Mouse (Mus musculus) heart, embryonic 13.5 days (tissue): Measurements from ENCODE around the gene Gm29666. TPM values are rescaled to one million over a fixed set of nuclear protein-coding genes. Genes with fewer than 3 reads are reported as not detected.
A peak's percentile ranks its signal among the peaks of the same experiment; 100 is the strongest.
"Not testable (repeated sequence)": the region's sequence is repeated elsewhere in the genome, so short reads cannot be mapped to it uniquely, and the experiment has no call there.

ENCODE experiments used
- ATAC-seq: fragments of 200-750 bp; cut with Nextera tagmentation; 2 replicates; pipeline ENCODE4 v1.8.0; 2017; ENCODE audit warnings: moderate TSS enrichment; ENCODE audit not compliant: insufficient number of reproducible peaks, low FRiP score, low TSS enrichment; ENCODE audit errors: extremely low read depth
- H3K27ac ChIP-seq: fragments of 300-500 bp; sonication (generic); replicated peaks from 2 replicates; pipeline ENCODE4 v1.5.1; 2015; ENCODE audit warnings: moderate library complexity, mild to moderate bottlenecking, inconsistent platforms
- H3K27me3 ChIP-seq: fragments of 300-500 bp; sonication (generic); replicated peaks from 2 replicates; pipeline ENCODE4 v1.6.1; 2015; ENCODE audit warnings: mild to moderate bottlenecking, inconsistent platforms
- H3K36me3 ChIP-seq: fragments of 300-500 bp; sonication (generic); 2 replicates; pipeline ENCODE4 v1.6.1; 2015; ENCODE audit warnings: mild to moderate bottlenecking, inconsistent platforms
- H3K4me1 ChIP-seq: fragments of 300-500 bp; sonication (generic); 2 replicates; pipeline ENCODE4 v1.6.1; 2015; ENCODE audit warnings: inconsistent platforms
- H3K4me2 ChIP-seq: fragments of 300-500 bp; sonication (generic); 2 replicates; pipeline ENCODE4 v1.6.1; 2015; ENCODE audit warnings: inconsistent platforms, mild to moderate bottlenecking, moderate library complexity
- H3K4me3 ChIP-seq: fragments of 300-500 bp; sonication (generic); 2 replicates; pipeline ENCODE4 v1.5.1; 2015; ENCODE audit warnings: moderate library complexity, mild to moderate bottlenecking, inconsistent platforms
- H3K9ac ChIP-seq: fragments of 300-500 bp; sonication (generic); 2 replicates; pipeline ENCODE4 v1.6.1; 2015; ENCODE audit warnings: inconsistent platforms, mild to moderate bottlenecking, moderate library complexity
- H3K9me3 ChIP-seq: fragments of 300-500 bp; sonication (generic); 2 replicates; pipeline ENCODE4 v1.6.1; 2016; ENCODE audit warnings: inconsistent platforms
- WGBS: fragments of 180-500 bp; shearing (Covaris S2); methylation state at CpG from one replicate; pipeline ENCODE4 v1.1.7; 2015; ENCODE audit warnings: mixed read lengths; 5-methylcytosine and 5-hydroxymethylcytosine counted together
- polyA plus RNA-seq: library from polyadenylated mRNA; unstranded; fragments of >200 nt; fragmentation: Nextera tagmentation; extraction: Ambion mirVana; gene quantifications from 2 replicates; pipeline ENCODE4 v1.2.1, GENCODE M21; 2015

Gene Gm29666
- polyA plus RNA-seq, 1 experiment from 2014 or later, result 0.56 TPM

DNA sequence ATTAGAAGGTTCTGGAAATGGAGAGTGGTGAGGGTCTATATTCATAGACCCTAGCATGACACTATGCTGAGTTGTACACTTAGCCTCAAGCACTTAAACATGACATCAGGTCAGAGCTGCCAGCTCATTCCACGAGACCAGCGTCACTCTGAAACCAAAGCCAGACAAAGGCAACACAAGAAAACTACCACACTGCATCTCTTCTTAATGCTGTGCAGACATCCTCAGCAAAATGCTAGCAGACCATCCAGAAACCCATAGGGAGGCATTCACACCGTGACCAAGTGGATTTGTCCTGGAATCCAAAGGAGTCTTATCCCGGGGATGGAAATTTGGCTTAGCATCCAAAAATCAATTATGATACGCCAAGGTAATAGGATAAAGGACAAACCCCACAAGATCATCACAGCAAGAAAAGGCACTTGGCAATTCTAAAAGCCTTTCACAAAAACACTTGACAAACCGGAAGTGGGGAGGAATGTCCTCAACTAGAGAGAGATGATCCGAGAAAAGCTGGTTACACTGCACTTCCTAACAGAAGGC, 15.9 kb downstream of the Gm29666 start:
- ATAC-seq, result no peak
- Histone ChIP-seq H3K36me3 (no peaks in the 10 kb centered on the region), H3K4me2 (no peak overlapping the region), H3K9me3 (no peaks in the 10 kb centered on the region), H3K4me1 (no peaks in the 10 kb centered on the region), H3K4me3 (no peak overlapping the region), H3K27me3 (no peaks in the 10 kb centered on the region), H3K27ac (no peak overlapping the region), H3K9ac (no peak overlapping the region)
- WGBS, result 64% methylated on average over 7 of the region's 7 CpGs

DNA sequence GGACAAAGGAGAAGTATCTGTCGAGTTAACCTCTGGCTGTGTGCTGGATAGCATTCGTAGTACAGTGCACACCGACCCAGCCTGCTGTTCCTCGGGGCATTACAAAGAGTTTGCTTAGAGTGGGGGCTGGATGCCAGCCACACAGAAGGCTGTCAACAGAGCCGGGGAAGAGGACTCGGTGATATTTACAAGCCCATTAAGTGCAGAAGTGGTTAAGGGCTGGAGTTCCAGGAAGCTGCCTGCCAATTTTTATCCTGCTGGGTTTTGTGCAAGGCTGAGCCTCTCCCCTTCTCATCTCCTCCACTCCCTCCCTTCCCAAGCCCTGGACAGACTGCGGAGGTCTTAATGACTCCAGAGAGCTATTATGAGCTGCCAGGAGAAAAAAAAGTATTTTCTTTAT, 21.8 kb downstream of the Gm29666 start:
- Histone ChIP-seq H3K27ac (no peak overlapping the region), H3K4me2 (peak overlapping the region; percentile 23; the same call in 1 of the 2 replicates), H3K27me3 (no peaks in the 10 kb centered on the region), H3K9me3 (no peaks in the 10 kb centered on the region), H3K9ac (no peak overlapping the region), H3K4me1 (peaks cover 14% of the 10 kb centered on the region), H3K36me3 (no peaks in the 10 kb centered on the region), H3K4me3 (no peak overlapping the region)
- no peak for ATAC-seq
- 15% methylated on average over 7 of the region's 7 CpGs for whole genome bisulfite sequencing

DNA sequence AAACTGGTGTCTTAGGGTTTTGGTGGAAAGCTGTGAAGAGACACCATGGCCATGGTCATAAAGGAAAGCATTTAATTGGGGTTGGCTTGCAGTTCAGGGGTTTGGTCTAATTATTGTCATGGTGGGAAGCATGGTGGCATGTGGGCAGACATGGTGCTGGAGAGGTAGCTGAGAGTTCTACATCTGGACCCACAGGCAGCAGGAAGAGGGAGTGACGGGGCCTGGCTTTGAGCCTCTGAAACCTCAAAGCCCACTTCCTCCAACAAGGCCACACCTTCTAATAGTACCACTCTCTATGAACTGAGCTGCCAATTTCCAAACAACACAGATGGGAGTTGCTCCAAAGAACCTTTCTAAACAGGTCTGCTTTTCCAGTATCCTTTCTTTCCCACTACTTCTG, 23.2 kb downstream of the Gm29666 start:
- no peaks in the 10 kb centered on the region for H3K9me3 ChIP-seq
- WGBS, result 70% methylated on average over 1 of the region's 1 CpGs

DNA sequence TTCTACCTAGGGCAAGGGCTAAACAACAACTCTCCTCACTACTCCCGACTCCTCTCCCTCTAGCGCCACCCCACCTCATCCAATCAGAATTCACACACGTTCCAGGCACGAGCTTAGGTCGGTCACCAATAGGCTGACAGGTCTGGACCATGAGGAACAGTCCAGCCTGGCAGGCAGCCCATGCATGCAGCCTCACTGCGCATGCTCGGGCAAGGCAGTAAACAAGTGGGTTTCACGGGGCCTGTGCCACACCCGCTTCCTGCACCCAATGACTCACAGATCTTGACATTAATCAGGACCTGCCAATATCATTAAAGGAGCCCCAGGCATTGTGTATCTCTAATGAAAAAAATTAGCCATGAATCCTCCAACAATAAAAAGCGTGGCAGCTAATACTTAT, 23.6 kb downstream of the Gm29666 start:
- H3K4me1 ChIP-seq, result peaks cover 14% of the 10 kb centered on the region
- H3K4me2 ChIP-seq, H3K27ac ChIP-seq, H3K27me3 ChIP-seq, H3K4me3 ChIP-seq, H3K36me3 ChIP-seq, H3K9me3 ChIP-seq, H3K9ac ChIP-seq, ATAC-seq: not testable (repeated sequence)
- WGBS, result 62% methylated on average over 10 of the region's 10 CpGs

More for the DNA sequence above, 23.2 kb downstream of the Gm29666 start:
- no peak overlapping the region for H3K4me3 ChIP-seq
- no peaks in the 10 kb centered on the region for H3K36me3 ChIP-seq
- no peak overlapping the region for H3K9ac ChIP-seq
- H3K27ac ChIP-seq, result no peak overlapping the region
- no peak for ATAC-seq
- peaks cover 14% of the 10 kb centered on the region for H3K4me1 ChIP-seq
- H3K27me3 ChIP-seq, result no peaks in the 10 kb centered on the region; the same call in 1 of the 2 replicates
- no peak overlapping the region for H3K4me2 ChIP-seq

DNA sequence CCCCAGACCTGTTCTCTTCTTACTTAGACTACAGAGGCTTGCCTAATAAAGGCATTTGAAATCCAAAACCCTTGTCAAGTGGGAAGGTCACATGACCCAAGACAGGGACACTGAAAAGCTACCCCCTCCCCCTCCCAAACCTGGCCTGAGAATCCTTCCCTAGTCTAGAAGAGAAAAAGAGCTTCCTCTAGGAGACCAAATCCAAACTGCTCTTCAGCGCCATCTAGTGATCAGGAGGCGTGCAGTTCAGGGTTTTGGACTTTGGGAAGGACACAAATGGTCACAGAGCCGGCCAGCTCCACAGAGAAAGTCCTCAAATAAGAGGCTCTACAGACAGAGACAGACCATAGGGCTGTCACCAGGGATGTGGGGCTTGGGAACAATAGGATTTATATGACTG, 28.2 kb downstream of the Gm29666 start:
- Histone ChIP-seq H3K4me1 (no peaks in the 10 kb centered on the region), H3K9me3 (no peaks in the 10 kb centered on the region), H3K27ac (no peak overlapping the region), H3K27me3 (no peaks in the 10 kb centered on the region; the same call in 1 of the 2 replicates), H3K36me3 (no peaks in the 10 kb centered on the region), H3K9ac (no peak overlapping the region), H3K4me3 (no peak overlapping the region), H3K4me2 (no peak overlapping the region)
- 0% methylated on average over 3 of the region's 3 CpGs for WGBS
- ATAC-seq, result no peak

DNA sequence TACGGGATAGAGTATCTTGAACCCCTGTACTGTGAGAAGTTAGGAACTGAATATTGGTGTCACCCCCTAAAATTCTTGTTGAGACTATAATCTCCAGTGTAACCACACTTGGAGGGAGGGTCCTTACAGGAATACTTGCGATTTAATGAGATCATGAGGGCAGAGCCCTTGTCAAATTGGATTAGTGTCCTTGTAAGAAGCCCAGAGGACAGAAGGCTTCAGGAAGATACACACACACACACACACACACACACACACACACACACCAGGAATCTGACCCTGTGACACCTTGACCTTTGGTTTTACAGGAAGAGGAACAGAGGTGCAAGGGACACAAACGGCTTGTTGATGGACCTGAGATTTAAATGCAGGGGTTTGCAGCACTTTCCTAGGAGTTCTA, 28.6 kb downstream of the Gm29666 start:
- Histone ChIP-seq H3K9me3 (no peaks in the 10 kb centered on the region), H3K27me3 (no peaks in the 10 kb centered on the region; the same call in 1 of the 2 replicates), H3K4me2 (no peak overlapping the region), H3K36me3 (no peaks in the 10 kb centered on the region), H3K4me1 (no peaks in the 10 kb centered on the region), H3K9ac (no peak overlapping the region), H3K27ac (no peak overlapping the region), H3K4me3 (no peak overlapping the region)
- ATAC-seq, result no peak
- 46% methylated on average over 3 of the region's 3 CpGs for WGBS

DNA sequence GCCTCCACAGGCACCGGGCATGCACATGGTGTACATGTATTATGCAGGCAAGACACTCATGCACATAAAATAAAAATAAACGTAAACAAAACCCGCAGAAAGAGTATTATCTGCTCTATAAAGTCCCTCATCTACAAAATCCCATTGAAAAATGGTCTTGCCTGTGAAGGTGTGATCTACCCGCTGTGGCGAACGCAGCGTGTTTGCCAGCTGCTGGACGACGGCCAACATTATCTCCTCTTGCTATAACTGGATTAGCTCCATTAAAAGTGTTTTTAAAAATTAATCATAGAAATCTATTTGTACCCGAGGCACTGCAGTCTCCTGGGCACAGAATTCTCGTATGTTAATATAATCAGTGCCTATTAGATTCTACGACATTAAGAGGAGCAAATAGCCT, 31.8 kb downstream of the Gm29666 start:
- no peak overlapping the region for H3K4me2 ChIP-seq
- no peak overlapping the region for H3K27ac ChIP-seq
- H3K36me3 ChIP-seq, result no peaks in the 10 kb centered on the region
- no peak overlapping the region for H3K9ac ChIP-seq
- WGBS, result 72% methylated on average over 12 of the region's 12 CpGs
- H3K4me3 ChIP-seq, result no peak overlapping the region
- ATAC-seq, result no peak
- H3K4me1 ChIP-seq, result no peaks in the 10 kb centered on the region
- no peaks in the 10 kb centered on the region; the same call in 1 of the 2 replicates for H3K27me3 ChIP-seq
- H3K9me3 ChIP-seq, result no peaks in the 10 kb centered on the region

DNA sequence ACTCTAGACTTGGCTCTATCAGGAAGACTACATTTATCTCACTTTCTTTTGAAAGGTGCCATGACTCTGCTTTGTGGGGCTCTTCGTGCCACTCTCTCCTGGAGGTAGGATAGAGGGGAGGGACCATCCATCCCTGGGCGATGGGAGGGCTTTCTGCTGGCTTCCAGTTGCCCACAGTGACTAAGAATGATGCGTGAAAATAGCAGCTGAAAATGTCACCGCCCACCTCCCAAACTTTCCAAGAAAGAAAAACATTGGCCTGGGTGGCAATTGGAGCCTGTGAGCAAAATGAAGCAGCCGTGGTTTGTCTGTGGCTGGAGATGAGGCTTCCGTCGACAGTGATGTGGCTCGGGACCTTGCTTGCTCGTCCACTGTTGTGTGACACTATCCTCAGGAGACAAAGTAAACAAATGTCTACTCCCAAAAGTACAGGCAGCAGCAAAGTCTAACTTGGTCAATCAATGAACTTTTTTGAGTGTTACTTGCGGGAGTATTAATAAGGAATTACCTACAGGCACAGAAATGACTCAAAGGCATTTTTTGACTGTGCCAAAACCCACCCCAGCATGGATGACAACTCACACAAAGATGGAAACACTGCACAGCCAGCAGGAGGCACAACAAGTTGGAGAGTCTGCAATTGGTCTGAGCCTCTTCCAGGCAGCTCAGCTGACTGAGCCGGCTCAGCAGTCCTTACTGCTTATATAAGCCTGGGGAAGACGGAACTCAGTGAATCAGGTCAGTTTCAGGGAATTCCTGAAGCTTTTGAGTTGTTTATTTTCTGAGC, 42.6 kb downstream of the Gm29666 start:
- Histone ChIP-seq H3K27me3 (no peaks in the 10 kb centered on the region), H3K4me2 (no peak overlapping the region), H3K36me3 (no peaks in the 10 kb centered on the region), H3K4me1 (no peaks in the 10 kb centered on the region), H3K9me3 (no peaks in the 10 kb centered on the region), H3K4me3 (no peak overlapping the region), H3K27ac (no peak overlapping the region), H3K9ac (no peak overlapping the region)
- WGBS, result 68% methylated on average over 12 of the region's 12 CpGs
- ATAC-seq, result no peak

DNA sequence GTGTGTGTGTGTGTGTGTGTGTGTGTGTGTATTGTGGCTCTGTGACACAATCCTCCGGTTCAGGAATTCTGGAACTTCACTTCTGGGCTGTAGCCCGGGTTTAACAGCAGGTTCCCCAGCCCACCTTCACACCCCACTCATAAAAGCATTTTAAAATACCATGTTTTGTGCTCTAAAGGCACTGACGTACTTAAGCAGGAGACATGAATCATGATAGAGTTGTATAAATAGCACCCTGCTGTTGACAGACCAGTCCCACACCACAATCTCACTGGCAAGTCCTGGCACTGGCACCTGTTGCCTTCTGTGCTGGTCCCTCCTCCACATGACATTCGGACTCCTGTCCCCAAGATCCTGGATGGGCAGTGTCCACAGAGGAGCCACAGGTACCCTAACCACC, 46.0 kb downstream of the Gm29666 start:
- Histone ChIP-seq H3K36me3 (no peaks in the 10 kb centered on the region), H3K9me3 (no peaks in the 10 kb centered on the region), H3K4me2 (no peak overlapping the region), H3K9ac (no peak overlapping the region), H3K4me3 (no peak overlapping the region), H3K4me1 (no peaks in the 10 kb centered on the region), H3K27ac (no peak overlapping the region), H3K27me3 (no peaks in the 10 kb centered on the region)
- WGBS, result 66% methylated on average over 4 of the region's 4 CpGs
- ATAC-seq, result no peak

DNA sequence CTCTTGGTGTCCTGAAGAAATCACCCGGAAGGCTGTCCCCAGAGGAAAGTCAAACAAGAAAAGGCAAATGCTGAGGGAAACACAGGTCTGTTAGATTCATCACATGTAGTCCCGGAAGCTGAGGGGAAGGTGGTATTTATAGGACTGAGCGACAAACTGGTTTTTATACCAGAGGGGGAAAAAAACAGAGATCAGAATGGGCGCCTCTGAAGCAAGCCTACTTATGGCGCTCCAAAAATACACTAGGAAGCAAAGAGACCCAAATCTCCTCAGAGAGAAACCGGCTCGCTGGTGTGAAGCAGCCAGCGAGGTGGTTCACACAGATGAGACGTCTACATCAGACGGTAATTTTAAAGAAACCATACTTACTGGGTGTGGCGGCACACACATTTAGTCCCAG, 46.8 kb downstream of the Gm29666 start:
- H3K36me3 ChIP-seq, result no peaks in the 10 kb centered on the region
- no peak overlapping the region for H3K27ac ChIP-seq
- H3K4me1 ChIP-seq, result no peaks in the 10 kb centered on the region
- ATAC-seq, result no peak
- no peak overlapping the region for H3K9ac ChIP-seq
- H3K4me3 ChIP-seq, result no peak overlapping the region
- H3K9me3 ChIP-seq, result no peaks in the 10 kb centered on the region
- no peaks in the 10 kb centered on the region for H3K27me3 ChIP-seq
- WGBS, result 76% methylated on average over 11 of the region's 11 CpGs
- H3K4me2 ChIP-seq, result no peak overlapping the region

DNA sequence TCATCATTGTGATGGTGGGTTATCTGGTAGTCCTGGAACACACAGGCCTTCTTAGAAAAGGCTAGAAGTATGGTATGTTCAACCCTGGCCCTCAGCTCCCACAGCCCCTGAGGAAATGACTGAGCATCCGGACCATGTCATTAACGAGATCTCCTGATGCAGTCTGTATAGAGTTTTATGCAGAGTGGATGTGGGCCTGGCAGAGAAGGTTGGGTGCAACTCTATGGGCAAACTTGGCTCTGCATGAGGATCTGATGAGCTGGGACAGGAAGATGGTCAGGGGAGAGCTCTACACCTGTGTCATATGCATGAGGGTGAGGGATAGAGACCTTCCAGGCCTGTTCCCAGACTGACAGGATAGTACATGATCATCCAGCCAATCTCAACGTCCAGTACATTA, 48.0 kb downstream of the Gm29666 start:
- no peaks in the 10 kb centered on the region for H3K4me1 ChIP-seq
- no peak overlapping the region for H3K9ac ChIP-seq
- H3K36me3 ChIP-seq, result no peaks in the 10 kb centered on the region
- no peak for ATAC-seq
- H3K4me3 ChIP-seq, result no peak overlapping the region
- H3K27me3 ChIP-seq, result no peaks in the 10 kb centered on the region
- no peak overlapping the region for H3K4me2 ChIP-seq
- 75% methylated on average over 3 of the region's 3 CpGs for WGBS
- no peaks in the 10 kb centered on the region for H3K9me3 ChIP-seq
- no peak overlapping the region for H3K27ac ChIP-seq

DNA sequence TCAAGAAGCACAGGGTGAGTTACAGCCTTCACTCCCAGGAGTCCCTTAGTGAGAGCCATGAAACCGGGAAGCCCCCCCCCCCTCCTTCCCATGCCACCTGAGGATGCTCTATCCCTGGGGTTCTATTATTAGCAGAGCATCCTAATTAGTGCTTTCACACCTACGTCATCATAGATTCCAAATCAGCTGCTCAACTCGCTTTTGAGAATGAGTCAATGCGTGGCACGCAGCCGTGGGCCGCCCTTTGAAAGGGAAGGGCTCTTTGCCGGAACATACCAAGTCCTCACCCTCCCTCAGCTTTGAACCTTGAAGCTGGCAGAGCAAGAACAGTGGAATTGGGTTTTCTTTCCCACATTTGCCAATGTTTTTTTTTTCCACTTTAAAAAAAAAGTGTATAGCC, 57.9 kb downstream of the Gm29666 start:
- Histone ChIP-seq H3K4me1 (peaks cover 4% of the 10 kb centered on the region; the same call in 1 of the 2 replicates), H3K27ac (no peak overlapping the region), H3K36me3 (no peaks in the 10 kb centered on the region), H3K4me2 (no peak overlapping the region), H3K9me3 (no peaks in the 10 kb centered on the region), H3K9ac (no peak overlapping the region), H3K27me3 (peaks cover 12% of the 10 kb centered on the region), H3K4me3 (no peak overlapping the region)
- WGBS, result 83% methylated on average over 8 of the region's 8 CpGs
- ATAC-seq, result no peak
